Mouse (Mus musculus): ENCODE data around the gene Cgref1.

Gene Cgref1

GRCm38 (mm10) chr5:30950451-30950850 lies 5.1 kb upstream of the Cgref1 start:
- no peak for DNase-seq (ENCODE audit: extremely low spot score)

GRCm38 (mm10) chr5:30949654-30950326 lies 4.4 kb upstream of the Cgref1 start:
- DNase-seq (ENCODE audit: extremely low spot score), result peak; percentile 92

- no peak for DNase-seq (ENCODE audit: extremely low spot score)
Measured at GRCm38 (mm10) chr5:30948620-30949019, 3.2 kb upstream of the Cgref1 start.

- no peak for DNase-seq (ENCODE audit: extremely low spot score)
Measured at GRCm38 (mm10) chr5:30944344-30944743, 1.0 kb downstream of the Cgref1 start.

- DNase-seq (ENCODE audit: extremely low spot score), result no peak
Measured at GRCm38 (mm10) chr5:30943004-30943403, 2.4 kb downstream of the Cgref1 start.

GRCm38 (mm10) chr5:30934725-30935461 lies 10.5 kb downstream of the Cgref1 start:
- DNase-seq (ENCODE audit: extremely low spot score), result no peak

- no peak for DNase-seq (ENCODE audit: extremely low spot score)
Measured at GRCm38 (mm10) chr5:30933705-30934104, 11.7 kb downstream of the Cgref1 start.

- no peak for DNase-seq (ENCODE audit: extremely low spot score)
Measured at GRCm38 (mm10) chr5:30931378-30931777, 14.0 kb downstream of the Cgref1 start.

GRCm38 (mm10) chr5:30930846-30931245 lies 14.5 kb downstream of the Cgref1 start:
- no peak for DNase-seq (ENCODE audit: extremely low spot score)

- DNase-seq (ENCODE audit: extremely low spot score), result peak; percentile 44
Measured at GRCm38 (mm10) chr5:30930121-30930520, 15.3 kb downstream of the Cgref1 start.

GRCm38 (mm10) chr5:30927945-30928529 lies 17.4 kb downstream of the Cgref1 start:
- DNase-seq (ENCODE audit: extremely low spot score), result peak; percentile 28

GRCm38 (mm10) chr5:30926073-30926472 lies 19.3 kb downstream of the Cgref1 start:
- no peak for DNase-seq (ENCODE audit: extremely low spot score)

- no peak for DNase-seq (ENCODE audit: extremely low spot score)
Measured at GRCm38 (mm10) chr5:30925217-30925616, 20.2 kb downstream of the Cgref1 start.

- no peak for DNase-seq (ENCODE audit: extremely low spot score)
Measured at GRCm38 (mm10) chr5:30924614-30925013, 20.8 kb downstream of the Cgref1 start.

GRCm38 (mm10) chr5:30923119-30923518 lies 22.3 kb downstream of the Cgref1 start:
- no peak for DNase-seq (ENCODE audit: extremely low spot score)

- no peak for DNase-seq (ENCODE audit: extremely low spot score)
Measured at GRCm38 (mm10) chr5:30922581-30923041, 22.8 kb downstream of the Cgref1 start.

GRCm38 (mm10) chr5:30921256-30922033 lies 23.9 kb downstream of the Cgref1 start, which contains the start of gene Khk:
Khk (plus strand) TSS chr5:30921431.
- DNase-seq (ENCODE audit: extremely low spot score), result peak; percentile 98

- no peak for DNase-seq (ENCODE audit: extremely low spot score)
Measured at GRCm38 (mm10) chr5:30920621-30921020, 24.8 kb downstream of the Cgref1 start.

GRCm38 (mm10) chr5:30919831-30920614 lies 25.4 kb downstream of the Cgref1 start:
- no peak for DNase-seq (ENCODE audit: extremely low spot score)

GRCm38 (mm10) chr5:30918691-30919090 lies 26.7 kb downstream of the Cgref1 start:
- no peak for DNase-seq (ENCODE audit: extremely low spot score)
